Mouse (Mus musculus): ENCODE results near the gene Cfdp1.

- TF ChIP-seq GATA1 (IDR thresholded peaks at IDR 0.05; ENCODE audit: borderline replicate concordance, low read length) (no peak), FLI1 (IDR thresholded peaks at IDR 0.05; ENCODE audit: low read length) (no peak)
Measured at GRCm38 (mm10) chr8:111728481-111728880, 125.6 kb downstream of the Cfdp1 start.

All from megakaryocyte, embryonic 14.5 days (primary cell).